10 mouse cellular contexts compared by ENCODE assay signal in the genomic region with DNA sequence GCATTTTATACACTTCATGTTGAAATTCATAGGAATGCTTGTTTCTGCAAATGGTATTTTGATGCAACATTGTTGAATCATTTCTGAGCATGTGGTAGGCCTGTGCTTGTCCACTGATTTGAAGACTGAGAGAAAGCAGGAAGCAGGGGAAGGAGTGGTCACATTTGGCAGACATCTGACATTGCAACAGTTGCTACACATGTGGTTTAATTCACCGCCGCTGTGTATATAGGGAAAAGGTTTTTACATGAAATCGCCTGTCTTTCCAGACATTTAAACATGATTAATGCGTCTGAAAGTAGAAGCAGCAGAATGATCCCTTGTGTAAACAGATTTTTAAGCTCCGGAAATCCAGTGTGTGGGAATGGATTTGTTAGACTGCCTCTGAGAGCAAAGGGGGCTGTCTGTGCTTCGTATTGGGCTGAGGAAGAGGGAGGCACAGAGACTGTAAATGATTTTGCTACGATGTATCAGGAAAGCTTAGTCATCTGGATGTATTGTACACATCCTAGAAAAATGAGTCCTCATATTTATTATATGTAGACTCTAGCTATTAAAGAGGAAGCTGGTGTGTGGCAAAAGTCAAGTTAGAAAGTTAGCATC. TPM values are rescaled to one million over a fixed set of nuclear protein-coding genes. Genes with fewer than 3 reads are reported as not detected.
DNase-seq lines count a peak whose midpoint lies in the region; ATAC-seq lines count a peak whose summit lies in the region.
"Had no signal": no experiment of that assay in that cellular context is flagged by ENCODE, and none has a peak within 500 bp of the region (broad histone marks: within the 10 kb centered on the region; RNA-seq: fewer than 3 reads in every experiment).

No protein-coding gene starts in this region.

- peak; percentile 92 for DNase-seq in heart, adult 11 months
- DNase-seq in heart, postnatal 25 days (ENCODE audit: low spot score) = no peak
- DNase-seq in urinary bladder, postnatal 14 days (ENCODE audit: low spot score) = peak; percentile 15
- no peak for DNase-seq in urinary bladder, adult 2 months (ENCODE audit: low spot score)
- DNase-seq in right cerebral cortex, adult 2 months (ENCODE audit: low spot score in 2 of 2) = no peak
- DNase-seq in c-Kit-positive CD71-positive TER-119-positive erythroid progenitor cells, embryonic 14.5 days (ENCODE audit: low spot score) = no peak
- DNase-seq in frontal cortex, postnatal 10 days (ENCODE audit: low spot score in 2 of 2) = no peak
- DNase-seq: layer of hippocampus, postnatal 36 days had no signal

- no peak overlapping the region for H3K4me3 ChIP-seq in lung, embryonic 16.5 days (ENCODE audit: low read length)
- H3K4me3 ChIP-seq: heart, adult 2 months had no signal

- WGBS in lung, embryonic 16.5 days = 20% methylated on average over 7 of the region's 7 CpGs

- peaks cover 10% of the 10 kb centered on the region for H3K4me1 ChIP-seq in lung, embryonic 16.5 days (replicated peaks; ENCODE audit: control insufficient read depth, insufficient read depth, low read length)

- no peaks in the 10 kb centered on the region for H3K27me3 ChIP-seq in lung, embryonic 16.5 days (ENCODE audit: control insufficient read depth, insufficient read depth, low read depth, low read length)

- no peaks in the 10 kb centered on the region for H3K36me3 ChIP-seq in lung, embryonic 16.5 days (ENCODE audit: control insufficient read depth, insufficient read depth, low read length)

- ATAC-seq in lung, embryonic 16.5 days (ENCODE audit: low read depth) = peak; percentile 99

- H3K9ac ChIP-seq in lung, embryonic 16.5 days (ENCODE audit: low read length) = no peak overlapping the region

- no peak overlapping the region for H3K4me2 ChIP-seq in lung, embryonic 16.5 days (ENCODE audit: low read depth, low read length)

- H3K9me3 ChIP-seq in lung, embryonic 16.5 days (ENCODE audit: control insufficient read depth, low read length) = no peaks in the 10 kb centered on the region

- intact Hi-C loops in heart, postnatal 25 days (cut with DNase I) = no loop called here

- peak overlapping the region; percentile 86 for H3K27ac ChIP-seq in lung, embryonic 16.5 days (ENCODE audit: low read length)
- H3K27ac ChIP-seq: heart, adult 2 months had no signal

RNA-seq across cellular contexts. Expression of gene Ccl8, which starts 24.6 kb away (rescaled TPM):
- total RNA-seq in heart, postnatal 25 days (2021) = under 1 TPM in 1 of 2 experiments, not detected in 1; 0.94 TPM
- polyA plus RNA-seq in urinary bladder, adult 2 months (2012; rRNA removed) = 42.3 and 62.3 TPM in 2 replicates
- polyA plus RNA-seq in lung, embryonic 16.5 days (2015; fragmentation: Nextera tagmentation; extraction: Ambion mirVana) = not detected in 2 replicates
- total RNA-seq: layer of hippocampus, postnatal 36 days had no signal

RNA-seq across cellular contexts. Expression of gene Ccl12, which starts 37.9 kb away (rescaled TPM):
- total RNA-seq in heart, postnatal 25 days (2021) = under 1 TPM in 1 of 2 experiments, not detected in 1; 0.73 TPM
- 14.1 and 21.5 TPM in 2 replicates for polyA plus RNA-seq in urinary bladder, adult 2 months (2012; rRNA removed)
- polyA plus RNA-seq in lung, embryonic 16.5 days (2015; fragmentation: Nextera tagmentation; extraction: Ambion mirVana) = 6.4 and 7.1 TPM in 2 replicates

Comparison
In these comparisons a context has a peak if more than half of its experiments do, and no peak if none do; other contexts are left out.
1. DNase-seq: peak in heart, adult 11 months (single experiment) and urinary bladder, postnatal 14 days (single experiment); none in heart, postnatal 25 days (single experiment), urinary bladder, adult 2 months (single experiment), right cerebral cortex, adult 2 months (0 of 2), c-Kit-positive CD71-positive TER-119-positive erythroid progenitor cells, embryonic 14.5 days (single experiment) and frontal cortex, postnatal 10 days (0 of 2).
2. RNA of gene Ccl8, which starts 24.6 kb away (polyA plus RNA-seq): 42.3 to 62.3 TPM in urinary bladder, adult 2 months; not detected in lung, embryonic 16.5 days; every median in the first group is over 10 times any median in the second.